Mouse (Mus musculus) kidney, adult 2 months (tissue): ENCODE results near the gene Ndufb6.

Experiments
- CTCF ChIP-seq: fragments of 200-500 bp; conservative IDR thresholded peaks from 2 replicates; pipeline ENCODE4 v1.5.1; 2011; ENCODE audit warnings: low read depth, mild to moderate bottlenecking, control low read depth, low read length, moderate library complexity, mixed read lengths; ENCODE audit not compliant: insufficient read depth, insufficient read length
- POLR2A ChIP-seq: fragments of 200-500 bp; IDR thresholded peaks from one replicate; pipeline ENCODE4 v1.6.1; 2011; ENCODE audit warnings: low read depth, low read length, control low read depth

- TF ChIP-seq CTCF (no peak), POLR2A (no peak)
These were observed 38.9 kb downstream of the Ndufb6 start for GRCm38 (mm10) chr4:40240272-40240744.
